Mouse (Mus musculus): ENCODE data around the gene Abtb2. TPM values are rescaled to one million over a fixed set of nuclear protein-coding genes. Genes with fewer than 3 reads are reported as not detected.

The Abtb2 gene
- total RNA-seq, 2 experiments from 2014 or later, result 21.1 to 27.6 TPM

- intact Hi-C loops (cut with DNase I), result no loop called here
- DNase-seq, result no peak
These were observed 196.4 kb downstream of the Abtb2 start for GRCm38 (mm10) chr2:103762492-103762891.

Other genes starting within 250 kb of the Abtb2 start
- gene Elf5, start 154.6 kb upstream of the Abtb2 start, total RNA-seq (2021), result not detected
- gene Cat, start 81.2 kb upstream of the Abtb2 start, total RNA-seq (2021), result 100 to 1,000 TPM; 188 to 189 TPM
- 10 to 100 TPM; 17.6 to 20.7 TPM for gene Nat10, start 195.0 kb downstream of the Abtb2 start, total RNA-seq (2021)
- gene Caprin1, start 231.3 kb downstream of the Abtb2 start, total RNA-seq (2021), result 100 to 1,000 TPM; 228 to 246 TPM

Measured in heart, postnatal 10 days (tissue).